Mouse (Mus musculus): ENCODE measurements around the gene Lrrc28.

The Lrrc28 gene

GRCm38 (mm10) chr7:67592670-67593069 is 52.4 kb downstream of the Lrrc28 start:
- DNase-seq: no peak

GRCm38 (mm10) chr7:67588743-67589142 is 56.3 kb downstream of the Lrrc28 start:
- no peak for DNase-seq

GRCm38 (mm10) chr7:67586479-67586878 is 58.6 kb downstream of the Lrrc28 start:
- no peak for DNase-seq

- no peak for DNase-seq
Measured at GRCm38 (mm10) chr7:67583852-67584251, 61.2 kb downstream of the Lrrc28 start.

- peak; percentile 22 to 75 for DNase-seq
Measured at GRCm38 (mm10) chr7:67578783-67579482, 66.1 kb downstream of the Lrrc28 start.

GRCm38 (mm10) chr7:67578044-67578443 is 67.0 kb downstream of the Lrrc28 start:
- DNase-seq: no peak

GRCm38 (mm10) chr7:67566510-67567237 is 78.4 kb downstream of the Lrrc28 start:
- peak; percentile 42 to 62 for DNase-seq

- DNase-seq: no peak
Measured at GRCm38 (mm10) chr7:67565132-67565531, 79.9 kb downstream of the Lrrc28 start.

- peak; percentile 81 to 87 for DNase-seq
Measured at GRCm38 (mm10) chr7:67562176-67562575, 82.9 kb downstream of the Lrrc28 start.

- no peak for DNase-seq
Measured at GRCm38 (mm10) chr7:67559486-67559885, 85.6 kb downstream of the Lrrc28 start.

GRCm38 (mm10) chr7:67558230-67558629 is 86.8 kb downstream of the Lrrc28 start:
- no peak for DNase-seq

- DNase-seq: no peak
Measured at GRCm38 (mm10) chr7:67554863-67555262, 90.2 kb downstream of the Lrrc28 start.

GRCm38 (mm10) chr7:67551242-67551641 is 93.8 kb downstream of the Lrrc28 start:
- no peak for DNase-seq

GRCm38 (mm10) chr7:67549073-67549561 is 96.0 kb downstream of the Lrrc28 start:
- peak; percentile 90 to 92 for DNase-seq

- DNase-seq: no peak
Measured at GRCm38 (mm10) chr7:67548599-67549041, 96.4 kb downstream of the Lrrc28 start.

- no peak for DNase-seq
Measured at GRCm38 (mm10) chr7:67546282-67546681, 98.8 kb downstream of the Lrrc28 start.

- no peak for DNase-seq
Measured at GRCm38 (mm10) chr7:67544586-67544985, 100.5 kb downstream of the Lrrc28 start.

GRCm38 (mm10) chr7:67543641-67544040 is 101.4 kb downstream of the Lrrc28 start:
- no peak for DNase-seq

- no peak for DNase-seq
Measured at GRCm38 (mm10) chr7:67536588-67537372, 108.3 kb downstream of the Lrrc28 start.

- no peak for DNase-seq
Measured at GRCm38 (mm10) chr7:67535941-67536340, 109.1 kb downstream of the Lrrc28 start.

GRCm38 (mm10) chr7:67530981-67531380 is 114.1 kb downstream of the Lrrc28 start:
- DNase-seq: peak; percentile 17 to 53

- no peak for DNase-seq
Measured at GRCm38 (mm10) chr7:67529381-67529780, 115.7 kb downstream of the Lrrc28 start.

GRCm38 (mm10) chr7:67528821-67529221 is 116.2 kb downstream of the Lrrc28 start:
- DNase-seq: no peak

Measured in kidney, postnatal 25 days (tissue).